Mouse (Mus musculus): Measurements from ENCODE around the gene Bub1b. TPM values are rescaled to one million over a fixed set of nuclear protein-coding genes. Genes with fewer than 3 reads are reported as not detected.

Gene Bub1b
- polyA plus RNA-seq, 1 experiment from 2014 or later: 19.7 TPM

DNA sequence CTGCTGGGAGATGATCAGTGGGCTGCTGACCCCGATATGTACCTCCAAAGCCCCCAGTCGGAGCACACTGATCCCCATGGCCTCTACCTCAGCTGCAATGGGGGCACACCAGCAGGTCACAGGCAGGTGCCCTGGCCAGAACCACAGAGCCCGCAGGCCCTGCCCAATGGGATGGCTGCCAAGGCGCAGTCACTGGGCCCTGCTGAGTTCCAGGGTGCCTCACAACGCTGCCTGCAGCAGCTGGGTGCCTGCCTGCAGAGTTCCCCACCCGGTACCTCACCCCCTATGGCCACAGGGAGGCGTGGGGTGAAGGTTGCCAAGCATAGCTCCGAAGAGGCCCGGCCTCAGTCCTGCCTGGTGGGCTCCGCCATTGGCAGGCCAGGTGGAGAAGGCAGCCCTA lies 91.9 kb downstream of the Bub1b start:
- no peak overlapping the region for H3K9ac ChIP-seq (replicated peaks; ENCODE audit: low read length)
- ATAC-seq (ENCODE audit: low FRiP score, low TSS enrichment) (no peak), DNase-seq (no peak)
- H3K4me1 ChIP-seq (ENCODE audit: control insufficient read depth, insufficient read depth, low read length): no peaks in the 10 kb centered on the region
- no peaks in the 10 kb centered on the region for H3K27me3 ChIP-seq (ENCODE audit: control insufficient read depth, insufficient read depth, low read length)
- H3K4me2 ChIP-seq (ENCODE audit: low read length): no peak overlapping the region
- H3K36me3 ChIP-seq (ENCODE audit: control insufficient read depth, insufficient read depth, low read length): peaks cover 5% of the 10 kb centered on the region; the same call in 1 of the 2 replicates
- 81% methylated on average over 10 of the region's 10 CpGs for WGBS
- no peak overlapping the region for H3K4me3 ChIP-seq (replicated peaks; ENCODE audit: low read depth, low read length)
- no peak overlapping the region for H3K27ac ChIP-seq (replicated peaks; ENCODE audit: low read depth, low read length)
- H3K9me3 ChIP-seq (ENCODE audit: control insufficient read depth, low read length): no peaks in the 10 kb centered on the region

Other genes with a start within 250 kb of the Bub1b start
- gene Gpr176, start 224.8 kb upstream of the Bub1b start, polyA plus RNA-seq (2014; fragmentation: Nextera tagmentation; extraction: Ambion mirVana): 4.1 and 4.7 TPM in 2 replicates
- 7.3 and 10.2 TPM in 2 replicates for gene Eif2ak4, start 209.6 kb upstream of the Bub1b start, polyA plus RNA-seq (2014; fragmentation: Nextera tagmentation; extraction: Ambion mirVana)
- 327 and 366 TPM in 2 replicates for gene Srp14, start 118.5 kb upstream of the Bub1b start, polyA plus RNA-seq (2014; fragmentation: Nextera tagmentation; extraction: Ambion mirVana)
- gene Bmf, start 48.5 kb upstream of the Bub1b start, polyA plus RNA-seq (2014; fragmentation: Nextera tagmentation; extraction: Ambion mirVana): 1.9 and 2.8 TPM in 2 replicates
- gene Pak6, start 65.1 kb downstream of the Bub1b start, polyA plus RNA-seq (2014; fragmentation: Nextera tagmentation; extraction: Ambion mirVana): 32.4 and 38.4 TPM in 2 replicates
- not detected in 2 replicates for gene Ankrd63, start 105.8 kb downstream of the Bub1b start, polyA plus RNA-seq (2014; fragmentation: Nextera tagmentation; extraction: Ambion mirVana)
- 0.40 and 0.74 TPM in 2 replicates for gene Plcb2, start 130.2 kb downstream of the Bub1b start, polyA plus RNA-seq (2014; fragmentation: Nextera tagmentation; extraction: Ambion mirVana)
- 25.2 and 30.8 TPM in 2 replicates for gene Inafm2, start 147.5 kb downstream of the Bub1b start, polyA plus RNA-seq (2014; fragmentation: Nextera tagmentation; extraction: Ambion mirVana)
- gene Ccdc9b, start 164.4 kb downstream of the Bub1b start, polyA plus RNA-seq (2014; fragmentation: Nextera tagmentation; extraction: Ambion mirVana): 0.59 and 0.73 TPM in 2 replicates
- not detected in 2 replicates for gene Phgr1, start 174.6 kb downstream of the Bub1b start, polyA plus RNA-seq (2014; fragmentation: Nextera tagmentation; extraction: Ambion mirVana)
- 49.8 and 50.4 TPM in 2 replicates for gene Disp2, start 181.5 kb downstream of the Bub1b start, polyA plus RNA-seq (2014; fragmentation: Nextera tagmentation; extraction: Ambion mirVana)
- 17.8 and 32.5 TPM in 2 replicates for gene Knstrn, start 215.8 kb downstream of the Bub1b start, polyA plus RNA-seq (2014; fragmentation: Nextera tagmentation; extraction: Ambion mirVana)